Mouse (Mus musculus) limb, embryonic 11.5 days (tissue): Measurements from ENCODE around the gene Ffar4. TPM values are rescaled to one million over a fixed set of nuclear protein-coding genes. Genes with fewer than 3 reads are reported as not detected.

ENCODE experiments used
- ATAC-seq: fragments of 200-750 bp; cut with Nextera tagmentation; 2 replicates; pipeline ENCODE4 v1.8.0; 2017; ENCODE audit warnings: low read depth; ENCODE audit not compliant: insufficient number of reproducible peaks, low FRiP score, low TSS enrichment
- DNase-seq: peaks from one replicate; pipeline ENCODE4 v3.0.0-alpha.2; 2015; ENCODE audit warnings: low spot score
- H3K27ac ChIP-seq: fragments of 300-500 bp; sonication (generic); replicated peaks from 2 replicates; pipeline ENCODE4 v1.5.1; 2014; ENCODE audit warnings: low read depth, mild to moderate bottlenecking, low read length
- H3K27me3 ChIP-seq: fragments of 300-500 bp; sonication (generic); 2 replicates; pipeline ENCODE4 v1.6.1; 2014; ENCODE audit warnings: mild to moderate bottlenecking, low read length, mixed read lengths; ENCODE audit not compliant: control insufficient read depth, insufficient read depth
- H3K36me3 ChIP-seq: fragments of 300-500 bp; sonication (generic); 2 replicates; pipeline ENCODE4 v1.6.1; 2014; ENCODE audit warnings: mild to moderate bottlenecking, low read length, moderate library complexity, mixed read lengths; ENCODE audit not compliant: control insufficient read depth, insufficient read depth
- H3K4me1 ChIP-seq: fragments of 300-500 bp; sonication (generic); 2 replicates; pipeline ENCODE4 v1.6.1; 2014; ENCODE audit warnings: low read length, mixed read lengths; ENCODE audit not compliant: control insufficient read depth, insufficient read depth
- H3K4me2 ChIP-seq: fragments of 300-500 bp; sonication (generic); 2 replicates; pipeline ENCODE4 v1.6.1; 2014; ENCODE audit warnings: low read depth, mild to moderate bottlenecking, moderate library complexity; ENCODE audit not compliant: severe bottlenecking
- H3K4me3 ChIP-seq: fragments of 300-500 bp; sonication (generic); 2 replicates; pipeline ENCODE4 v1.5.1; 2014; ENCODE audit warnings: low read depth, low read length
- H3K9ac ChIP-seq: fragments of 300-500 bp; sonication (generic); 2 replicates; pipeline ENCODE4 v1.6.1; 2014; ENCODE audit warnings: mild to moderate bottlenecking, low read length
- H3K9me3 ChIP-seq: fragments of 300-500 bp; sonication (generic); 2 replicates; pipeline ENCODE4 v1.6.1; 2016; ENCODE audit warnings: low read length; ENCODE audit not compliant: control insufficient read depth
- WGBS: fragments of 180-500 bp; shearing (Covaris S2); extraction: QIAGEN DNeasy Blood & Tissue Kit; methylation state at CpG from one replicate; pipeline ENCODE4 v1.1.7; 2014; 5-methylcytosine and 5-hydroxymethylcytosine counted together
- polyA plus RNA-seq: library from polyadenylated mRNA; unstranded; fragments of >200 nt; fragmentation: Nextera tagmentation; extraction: Ambion mirVana; gene quantifications from 2 replicates; pipeline ENCODE4 v1.2.1, GENCODE M21; 2014

Gene Ffar4
- polyA plus RNA-seq, 1 experiment from 2014 or later: 0.72 TPM

DNA sequence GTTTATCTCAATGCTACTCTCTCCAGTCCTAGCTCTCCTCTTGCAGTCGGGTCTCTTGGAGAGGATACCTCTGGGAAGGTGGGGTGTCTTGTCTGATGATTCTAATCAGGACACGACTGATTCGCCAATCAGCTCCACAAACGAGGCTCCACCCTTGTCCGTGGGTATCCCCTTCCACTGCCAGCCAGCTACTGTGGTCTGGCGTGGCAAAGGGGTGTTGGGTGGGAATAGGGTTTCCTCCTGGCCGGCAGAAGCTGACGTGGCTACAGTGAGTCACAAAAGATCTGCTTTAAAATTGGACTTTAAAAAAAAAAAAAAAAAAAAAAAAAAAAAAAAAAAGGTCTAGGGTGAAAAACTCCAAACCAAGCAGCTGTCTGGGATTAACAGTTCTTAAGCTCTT, 14.2 kb downstream of the Ffar4 start:
- Histone ChIP-seq H3K4me3 (no peak overlapping the region), H3K9ac (no peak overlapping the region), H3K27me3 (no peaks in the 10 kb centered on the region), H3K4me2 (no peak overlapping the region), H3K27ac (no peak overlapping the region), H3K36me3 (no peaks in the 10 kb centered on the region), H3K4me1 (no peaks in the 10 kb centered on the region), H3K9me3 (no peaks in the 10 kb centered on the region)
- ATAC-seq: no peak
- DNase-seq: no peak
- 78% methylated on average over 8 of the region's 8 CpGs for WGBS

DNA sequence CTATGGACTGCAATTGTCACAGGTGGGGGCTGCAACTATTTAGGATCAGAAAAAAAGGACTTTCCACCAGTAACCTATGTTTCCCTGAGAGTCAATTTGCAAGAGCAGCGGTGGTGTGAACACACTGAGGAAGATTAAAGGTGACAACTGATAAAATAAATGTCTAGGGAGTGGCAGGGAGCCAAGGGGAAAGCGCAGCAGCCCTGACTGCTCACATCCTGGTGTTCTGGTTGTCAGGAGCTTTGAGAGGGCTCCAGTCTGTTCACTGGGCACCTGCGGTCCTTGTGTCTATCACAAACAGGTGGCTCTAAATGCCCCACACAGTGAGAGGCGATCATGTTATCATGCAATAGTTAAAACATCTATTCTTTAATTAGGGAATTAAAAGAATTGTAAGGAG, 15.7 kb downstream of the Ffar4 start:
- Histone ChIP-seq H3K4me3 (no peak overlapping the region), H3K4me2 (no peak overlapping the region), H3K36me3 (no peaks in the 10 kb centered on the region), H3K9ac (no peak overlapping the region), H3K9me3 (no peaks in the 10 kb centered on the region), H3K4me1 (no peaks in the 10 kb centered on the region), H3K27ac (no peak overlapping the region), H3K27me3 (no peaks in the 10 kb centered on the region)
- DNase-seq (no peak), ATAC-seq (no peak)
- WGBS: 48% methylated on average over 4 of the region's 4 CpGs

DNA sequence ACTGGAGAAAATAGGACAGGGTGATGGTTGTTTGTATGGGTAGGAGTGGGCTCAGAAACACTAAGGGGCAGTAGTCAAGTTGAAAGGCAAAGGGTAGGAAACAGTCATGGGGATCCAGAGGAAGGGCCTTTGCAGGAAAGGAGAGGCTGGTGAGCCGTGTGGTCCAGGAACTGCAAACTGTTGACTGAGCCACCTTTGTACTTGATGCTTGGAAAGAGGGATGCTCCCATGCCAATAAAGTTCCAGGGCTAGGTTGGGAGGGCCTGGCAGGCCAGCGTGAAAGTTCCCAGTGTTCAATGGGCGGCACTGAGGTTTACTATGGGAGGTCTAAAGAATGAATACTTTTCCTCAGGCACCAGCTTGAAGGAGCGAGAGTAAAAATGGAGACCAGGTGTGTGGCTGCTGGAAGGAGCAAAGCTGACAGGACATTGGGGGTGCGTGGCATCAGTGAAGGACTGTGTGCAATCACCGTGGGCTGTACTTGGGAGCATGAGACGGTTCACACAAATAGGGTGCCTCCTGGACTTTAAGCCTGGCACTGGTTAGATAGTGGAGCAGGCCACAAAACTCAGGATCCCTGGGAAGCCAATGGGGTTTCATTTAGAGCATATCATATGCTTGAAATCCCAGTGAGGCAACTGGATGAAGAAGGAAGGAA, 18.1 kb downstream of the Ffar4 start:
- no peak overlapping the region for H3K9ac ChIP-seq
- no peak overlapping the region for H3K4me3 ChIP-seq
- H3K9me3 ChIP-seq: no peaks in the 10 kb centered on the region
- H3K4me2 ChIP-seq: no peak overlapping the region
- no peak for ATAC-seq
- DNase-seq: no peak
- no peaks in the 10 kb centered on the region for H3K4me1 ChIP-seq
- H3K36me3 ChIP-seq: no peaks in the 10 kb centered on the region
- H3K27me3 ChIP-seq: no peaks in the 10 kb centered on the region
- 89% methylated on average over 7 of the region's 7 CpGs for WGBS
- no peak overlapping the region for H3K27ac ChIP-seq

DNA sequence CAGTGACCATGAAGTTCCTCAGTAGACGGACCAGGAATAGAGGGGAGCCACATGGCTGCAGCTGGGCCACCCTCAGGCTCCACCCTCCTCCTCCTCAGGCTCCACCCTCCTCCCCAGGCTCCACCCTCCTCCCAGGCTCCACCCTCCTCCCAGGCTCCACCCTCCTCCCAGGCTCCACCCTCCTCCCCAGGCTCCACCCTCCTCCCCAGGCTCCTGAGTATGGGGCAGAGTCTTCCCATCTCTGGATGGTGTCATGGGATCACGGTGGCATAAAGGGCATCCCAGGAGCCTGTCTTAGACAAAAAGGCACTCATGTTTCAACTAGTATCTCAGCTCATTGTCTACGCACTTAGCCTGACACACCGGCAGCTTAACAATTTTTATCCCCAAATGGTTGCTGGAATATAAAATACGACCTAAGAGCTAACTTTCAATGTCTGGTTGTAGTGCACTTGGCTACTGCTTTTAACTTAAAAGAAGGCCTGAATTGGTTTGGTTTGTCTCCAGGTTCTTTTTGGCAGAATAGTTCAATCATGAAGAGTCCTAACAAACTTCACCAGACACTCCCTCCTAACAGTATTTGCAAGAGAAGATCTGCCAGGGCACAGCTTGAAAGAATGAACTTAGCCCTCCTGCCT, 23.4 kb downstream of the Ffar4 start:
- H3K27me3 ChIP-seq: 0 out of 2 replicates have a peak, but pooled peaks cover 3% of the 10 kb centered on the region
- no peaks in the 10 kb centered on the region for H3K9me3 ChIP-seq
- no peaks in the 10 kb centered on the region for H3K36me3 ChIP-seq
- H3K4me3 ChIP-seq: no peak overlapping the region
- ATAC-seq (no peak), DNase-seq (no peak)
- no peaks in the 10 kb centered on the region for H3K4me1 ChIP-seq
- H3K27ac ChIP-seq: no peak overlapping the region
- H3K9ac ChIP-seq: no peak overlapping the region
- H3K4me2 ChIP-seq: no peak overlapping the region
- 91% methylated on average over 5 of the region's 5 CpGs for WGBS

DNA sequence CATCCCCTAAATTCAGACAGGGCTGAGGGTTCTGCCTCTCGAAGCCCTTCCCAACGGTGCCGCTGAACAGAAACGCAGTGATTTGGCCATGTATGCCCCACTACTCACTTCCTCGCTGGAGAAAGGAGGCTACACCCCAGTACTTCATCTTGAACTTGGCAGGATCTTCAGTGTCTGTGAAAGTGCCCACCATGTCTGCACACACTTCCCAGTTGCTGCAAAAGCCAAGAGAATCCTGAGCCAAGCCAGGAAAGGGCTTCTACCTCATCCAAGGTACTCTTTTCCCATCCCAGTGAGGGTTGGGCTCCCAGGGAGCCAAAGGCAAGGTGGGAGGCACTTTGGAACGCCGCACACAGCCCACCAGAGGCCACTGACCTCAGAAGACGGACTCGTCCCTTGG, 27.1 kb downstream of the Ffar4 start:
- Histone ChIP-seq H3K27me3 (0 out of 2 replicates have a peak, but pooled peaks cover 3% of the 10 kb centered on the region), H3K4me2 (peak overlapping the region; percentile 77), H3K36me3 (no peaks in the 10 kb centered on the region), H3K4me3 (peak overlapping the region; percentile 52), H3K27ac (no peak overlapping the region), H3K4me1 (no peaks in the 10 kb centered on the region), H3K9ac (peak overlapping the region; percentile 60; the same call in 1 of the 2 replicates), H3K9me3 (no peaks in the 10 kb centered on the region)
- WGBS: 25% methylated on average over 9 of the region's 9 CpGs
- DNase-seq (no peak), ATAC-seq (peak; percentile 17; the same call in 1 of the 2 replicates)

DNA sequence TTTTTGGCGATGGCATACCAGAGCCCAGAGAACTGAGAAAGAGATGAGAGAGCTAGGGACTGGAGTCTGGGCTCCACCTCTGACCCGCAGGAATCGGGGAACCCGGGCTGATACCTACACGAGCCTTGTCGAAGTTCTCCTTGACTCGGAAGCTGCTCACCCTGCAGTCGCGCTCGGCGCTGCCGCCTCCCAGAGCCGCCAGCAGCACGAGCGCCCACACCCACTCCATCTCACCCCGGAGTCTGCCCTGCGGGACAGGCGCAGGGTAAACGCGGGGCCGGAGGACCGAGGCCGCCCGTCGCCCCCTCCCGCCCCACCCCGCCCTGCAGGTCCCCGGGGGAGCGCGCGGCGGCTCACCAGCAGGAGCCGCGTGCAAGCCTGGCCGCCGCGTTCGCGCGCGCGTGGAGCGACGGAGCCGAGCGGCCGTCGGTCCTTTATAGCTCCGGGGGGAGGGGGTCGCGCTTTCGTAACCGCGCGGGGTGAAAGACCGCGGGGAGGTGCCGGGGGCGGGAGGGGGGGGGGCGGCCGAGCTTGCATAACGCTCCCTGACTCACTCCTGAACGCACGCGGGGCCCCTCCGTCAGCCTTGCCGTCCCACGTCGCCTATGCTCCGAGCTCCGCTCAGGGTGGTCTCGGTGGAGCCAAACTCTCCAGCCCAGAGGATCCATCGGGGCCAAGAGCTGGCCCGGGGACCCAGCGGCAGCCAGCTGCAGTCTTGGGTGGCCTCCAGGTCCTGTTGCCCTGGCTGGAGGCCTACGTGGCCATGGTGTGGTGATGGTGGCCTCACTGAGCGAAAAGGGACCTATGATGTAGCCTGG, 27.7 kb downstream of the Ffar4 start:
- DNase-seq: peak; percentile 71
- 1% methylated on average over 55 of the region's 77 CpGs for WGBS
- Histone ChIP-seq H3K9me3 (no peaks in the 10 kb centered on the region), H3K27me3 (0 out of 2 replicates have a peak, but pooled peaks cover 3% of the 10 kb centered on the region), H3K4me3 (peak overlapping the region; percentile 52), H3K9ac (peak overlapping the region; percentile 60), H3K4me2 (peak overlapping the region; percentile 77), H3K4me1 (no peaks in the 10 kb centered on the region), H3K36me3 (no peaks in the 10 kb centered on the region), H3K27ac (no peak overlapping the region)
- peak; percentile 65 for ATAC-seq

DNA sequence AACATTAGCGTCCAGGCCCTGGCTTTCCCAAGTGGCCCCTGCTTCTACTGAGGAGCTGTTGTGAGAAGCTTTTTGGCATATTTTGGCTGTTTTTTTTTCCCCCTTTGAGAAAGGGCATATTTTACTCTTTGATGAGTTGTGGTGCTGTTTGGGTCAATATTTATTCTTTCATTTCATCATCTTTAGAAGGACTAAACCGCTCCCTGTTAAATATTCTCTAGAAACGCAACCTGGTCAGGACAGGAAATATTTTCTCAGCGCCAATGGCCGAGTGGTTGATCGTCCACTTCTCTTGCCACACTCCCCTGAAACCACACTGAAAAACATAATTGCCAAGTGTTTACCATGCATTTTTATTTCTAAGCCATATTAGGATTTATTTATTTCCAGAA, 28.3 kb downstream of the Ffar4 start, which contains the start of gene Rbp4:
Rbp4 (minus strand) TSS at position 63 of the 392 bp plus-strand sequence.
- H3K27me3 ChIP-seq: 0 out of 2 replicates have a peak, but pooled peaks cover 3% of the 10 kb centered on the region
- peak within 1 kb of the TSS; percentile 52 for H3K4me3 ChIP-seq
- 69% methylated on average over 6 of the region's 6 CpGs for WGBS
- H3K9me3 ChIP-seq: no peaks in the 10 kb centered on the region
- DNase-seq (no peak), ATAC-seq (no peak)
- H3K36me3 ChIP-seq: no peaks in the 10 kb centered on the region
- peak within 1 kb of the TSS; percentile 60 for H3K9ac ChIP-seq
- no peaks in the 10 kb centered on the region for H3K4me1 ChIP-seq
- H3K4me2 ChIP-seq: peak within 1 kb of the TSS; percentile 77
- H3K27ac ChIP-seq: no peak within 1 kb of the TSS

DNA sequence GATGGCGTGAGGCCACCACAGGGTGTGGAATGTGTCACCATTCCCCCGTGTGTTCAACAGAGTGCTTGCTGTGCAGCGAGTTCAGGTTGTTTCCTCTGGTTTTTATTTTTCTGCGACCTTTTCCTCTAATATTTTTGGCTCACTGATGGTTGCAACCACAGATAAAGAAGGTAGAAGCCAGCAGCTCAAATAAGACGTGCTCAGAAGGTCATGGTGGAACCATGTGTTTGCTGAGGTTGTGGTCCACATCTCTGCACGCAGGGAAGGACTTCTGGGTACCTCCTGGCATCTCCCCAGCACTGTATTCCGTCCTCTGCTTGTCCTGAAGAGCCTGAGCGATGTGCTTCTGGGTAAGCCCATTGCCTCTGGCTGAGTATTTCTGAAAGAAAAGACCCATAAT, 29.8 kb downstream of the Ffar4 start:
- WGBS: 68% methylated on average over 8 of the region's 8 CpGs
- no peak for DNase-seq
- Histone ChIP-seq H3K4me1 (no peaks in the 10 kb centered on the region), H3K4me2 (no peak overlapping the region), H3K9me3 (no peaks in the 10 kb centered on the region), H3K9ac (no peak overlapping the region), H3K4me3 (no peak overlapping the region), H3K36me3 (no peaks in the 10 kb centered on the region), H3K27ac (no peak overlapping the region), H3K27me3 (0 out of 2 replicates have a peak, but pooled peaks cover 3% of the 10 kb centered on the region)
- no peak for ATAC-seq
